Mouse (Mus musculus): ENCODE results near the gene Cops8. TPM values are rescaled to one million over a fixed set of nuclear protein-coding genes. Genes with fewer than 3 reads are reported as not detected.
A peak's percentile ranks its signal among the peaks of the same experiment; 100 is the strongest.

Cops8 gene
- polyA plus RNA-seq, 1 experiment = 88.0 TPM

DNA sequence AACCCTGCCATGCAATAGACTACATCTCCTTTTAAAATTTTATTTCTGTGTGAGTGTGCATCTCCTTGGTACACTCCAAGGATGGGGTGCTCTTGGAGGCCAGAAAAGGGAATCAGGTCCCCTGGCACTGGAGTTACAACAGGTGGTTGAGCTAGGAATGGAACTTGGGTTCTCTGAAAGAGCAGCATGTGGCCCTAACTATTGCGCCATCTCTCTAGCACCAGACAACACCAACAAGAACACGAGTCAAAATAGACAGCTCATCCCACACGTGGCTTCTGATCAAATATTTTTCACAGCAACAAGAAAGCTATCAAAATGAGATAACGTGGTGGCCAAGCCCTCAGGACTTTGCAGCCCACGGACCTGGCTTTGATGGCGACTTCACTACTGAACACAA is 28.9 kb upstream of the Cops8 start:
- H3K79me2 ChIP-seq (ENCODE audit: control insufficient read depth, insufficient read depth) = no peaks in the 10 kb centered on the region
- H3K4me3 ChIP-seq (ENCODE audit: insufficient read depth, poor library complexity, severe bottlenecking) = no peak overlapping the region
- no peak overlapping the region for H3ac ChIP-seq (ENCODE audit: control insufficient read depth, insufficient read length, low read depth)
- TF ChIP-seq USF1 (IDR thresholded peaks at IDR 0.05; ENCODE audit: low read depth) (no peak), MYOG (IDR thresholded peaks at IDR 0.05; ENCODE audit: control insufficient read depth, extremely low read depth, insufficient read length) (no peak), MAX (IDR thresholded peaks at IDR 0.05) (no peak), CTCF (IDR thresholded peaks at IDR 0.05; ENCODE audit: control insufficient read depth, insufficient read depth, insufficient read length) (no peak), MYOD1 (IDR thresholded peaks at IDR 0.05; ENCODE audit: control insufficient read depth, insufficient read length, low read depth) (no peak), FOSL1 (IDR thresholded peaks at IDR 0.05; ENCODE audit: insufficient read depth, low read length, poor library complexity, severe bottlenecking) (no peak), CEBPB (IDR thresholded peaks at IDR 0.05; ENCODE audit: low read depth) (no peak)
- no peaks in the 10 kb centered on the region for H3K36me3 ChIP-seq (ENCODE audit: control insufficient read depth, insufficient read depth)
- no peaks in the 10 kb centered on the region for H3K79me3 ChIP-seq (ENCODE audit: low read depth)
- H3K27me3 ChIP-seq (ENCODE audit: control insufficient read depth, insufficient read depth, insufficient read length) = no peaks in the 10 kb centered on the region

DNA sequence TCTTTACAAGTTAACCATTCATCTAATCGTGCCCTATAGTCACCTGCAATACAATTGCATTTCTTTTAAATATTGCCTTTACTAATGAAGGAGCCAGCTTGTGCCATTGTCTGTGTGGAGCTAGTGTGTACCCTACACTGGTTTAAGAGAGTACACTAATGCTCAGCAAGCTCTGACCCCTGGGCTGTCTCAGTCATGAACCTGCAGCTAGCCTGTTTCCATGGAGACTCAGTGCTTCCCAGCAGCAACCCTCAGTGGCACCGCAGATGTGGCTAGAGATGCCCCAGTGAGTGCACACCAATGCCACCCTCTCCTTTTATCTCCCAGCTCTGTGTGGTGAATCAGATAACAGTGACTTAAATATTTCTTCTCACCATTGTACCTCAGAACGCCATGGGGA is 27.9 kb upstream of the Cops8 start:
- H3K79me2 ChIP-seq (ENCODE audit: control insufficient read depth, insufficient read depth) = no peaks in the 10 kb centered on the region
- no peaks in the 10 kb centered on the region for H3K36me3 ChIP-seq (ENCODE audit: control insufficient read depth, insufficient read depth)
- no peaks in the 10 kb centered on the region for H3K27me3 ChIP-seq (ENCODE audit: control insufficient read depth, insufficient read depth, insufficient read length)
- no peak overlapping the region for H3ac ChIP-seq (ENCODE audit: control insufficient read depth, insufficient read length, low read depth)
- H3K4me3 ChIP-seq (ENCODE audit: insufficient read depth, poor library complexity, severe bottlenecking) = no peak overlapping the region
- TF ChIP-seq MYOD1 (IDR thresholded peaks at IDR 0.05; ENCODE audit: control insufficient read depth, insufficient read length, low read depth) = no peak
- no peak for TF ChIP-seq CEBPB (IDR thresholded peaks at IDR 0.05; ENCODE audit: low read depth)
- no peak for TF ChIP-seq CTCF (IDR thresholded peaks at IDR 0.05; ENCODE audit: control insufficient read depth, insufficient read depth, insufficient read length)
- no peak for TF ChIP-seq FOSL1 (IDR thresholded peaks at IDR 0.05; ENCODE audit: insufficient read depth, low read length, poor library complexity, severe bottlenecking)
- no peak for TF ChIP-seq USF1 (IDR thresholded peaks at IDR 0.05; ENCODE audit: low read depth)
- no peak for TF ChIP-seq MYOG (IDR thresholded peaks at IDR 0.05; ENCODE audit: control insufficient read depth, extremely low read depth, insufficient read length)
- no peaks in the 10 kb centered on the region for H3K79me3 ChIP-seq (ENCODE audit: low read depth)

DNA sequence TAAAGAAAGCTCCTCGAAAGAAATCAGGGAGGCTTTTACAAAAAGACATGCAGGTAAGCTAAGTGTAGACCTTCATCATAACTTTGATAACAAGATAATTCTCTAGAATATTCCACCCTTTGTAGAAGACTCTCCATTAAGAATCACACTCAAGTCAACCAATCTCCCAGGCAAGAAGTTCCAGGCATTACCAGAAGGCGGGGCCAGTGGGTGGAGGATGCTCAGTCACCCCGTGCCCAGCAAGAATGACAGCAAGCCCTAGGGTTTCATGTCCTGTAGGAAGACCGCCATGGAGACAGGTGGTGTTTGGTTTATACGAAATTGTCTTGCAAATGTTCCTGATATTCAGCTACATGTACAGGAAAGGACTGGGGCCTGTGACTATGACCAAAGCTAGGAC is 25.4 kb upstream of the Cops8 start:
- H3K4me3 ChIP-seq (ENCODE audit: insufficient read depth, poor library complexity, severe bottlenecking) = no peak overlapping the region
- H3K79me3 ChIP-seq (ENCODE audit: low read depth) = no peaks in the 10 kb centered on the region
- no peak overlapping the region for H3ac ChIP-seq (ENCODE audit: control insufficient read depth, insufficient read length, low read depth)
- H3K36me3 ChIP-seq (ENCODE audit: control insufficient read depth, insufficient read depth) = no peaks in the 10 kb centered on the region
- no peak for TF ChIP-seq CTCF (IDR thresholded peaks at IDR 0.05; ENCODE audit: control insufficient read depth, insufficient read depth, insufficient read length)
- TF ChIP-seq USF1 (IDR thresholded peaks at IDR 0.05; ENCODE audit: low read depth) = no peak
- TF ChIP-seq CEBPB (IDR thresholded peaks at IDR 0.05; ENCODE audit: low read depth) = no peak
- TF ChIP-seq MYOD1 (IDR thresholded peaks at IDR 0.05; ENCODE audit: control insufficient read depth, insufficient read length, low read depth) = no peak
- TF ChIP-seq MYOG (IDR thresholded peaks at IDR 0.05; ENCODE audit: control insufficient read depth, extremely low read depth, insufficient read length) = no peak
- no peak for TF ChIP-seq MAX (IDR thresholded peaks at IDR 0.05)
- TF ChIP-seq FOSL1 (IDR thresholded peaks at IDR 0.05; ENCODE audit: insufficient read depth, low read length, poor library complexity, severe bottlenecking) = no peak
- H3K79me2 ChIP-seq (ENCODE audit: control insufficient read depth, insufficient read depth) = no peaks in the 10 kb centered on the region
- no peaks in the 10 kb centered on the region for H3K27me3 ChIP-seq (ENCODE audit: control insufficient read depth, insufficient read depth, insufficient read length)

- no peak overlapping the region for H3ac ChIP-seq (ENCODE audit: control insufficient read depth, insufficient read length, low read depth)
- TF ChIP-seq MYOD1 (IDR thresholded peaks at IDR 0.05; ENCODE audit: control insufficient read depth, insufficient read length, low read depth) (no peak), CEBPB (IDR thresholded peaks at IDR 0.05; ENCODE audit: low read depth) (no peak), MAX (IDR thresholded peaks at IDR 0.05) (no peak), MYOG (IDR thresholded peaks at IDR 0.05; ENCODE audit: control insufficient read depth, extremely low read depth, insufficient read length) (no peak), CTCF (IDR thresholded peaks at IDR 0.05; ENCODE audit: control insufficient read depth, insufficient read depth, insufficient read length) (no peak), USF1 (IDR thresholded peaks at IDR 0.05; ENCODE audit: low read depth) (no peak), FOSL1 (IDR thresholded peaks at IDR 0.05; ENCODE audit: insufficient read depth, low read length, poor library complexity, severe bottlenecking) (no peak)
- H3K36me3 ChIP-seq (ENCODE audit: control insufficient read depth, insufficient read depth) = no peaks in the 10 kb centered on the region
- no peaks in the 10 kb centered on the region for H3K79me3 ChIP-seq (ENCODE audit: low read depth)
- no peak overlapping the region for H3K4me3 ChIP-seq (ENCODE audit: insufficient read depth, poor library complexity, severe bottlenecking)
- no peaks in the 10 kb centered on the region for H3K27me3 ChIP-seq (ENCODE audit: control insufficient read depth, insufficient read depth, insufficient read length)
- H3K79me2 ChIP-seq (ENCODE audit: control insufficient read depth, insufficient read depth) = no peaks in the 10 kb centered on the region
Measured at GRCm38 (mm10) chr1:90582635-90583034, 20.1 kb upstream of the Cops8 start.

GRCm38 (mm10) chr1:90588021-90588734 is 14.6 kb upstream of the Cops8 start:
- Histone ChIP-seq H3K79me2 (ENCODE audit: control insufficient read depth, insufficient read depth) (no peaks in the 10 kb centered on the region), H3K79me3 (ENCODE audit: low read depth) (no peaks in the 10 kb centered on the region), H3K27me3 (ENCODE audit: control insufficient read depth, insufficient read depth, insufficient read length) (no peaks in the 10 kb centered on the region), H3K36me3 (ENCODE audit: control insufficient read depth, insufficient read depth) (no peaks in the 10 kb centered on the region), H3K4me3 (ENCODE audit: insufficient read depth, poor library complexity, severe bottlenecking) (no peak overlapping the region), H3ac (ENCODE audit: control insufficient read depth, insufficient read length, low read depth) (no peak overlapping the region)
- peak; percentile 26 for TF ChIP-seq CTCF (IDR thresholded peaks at IDR 0.05; ENCODE audit: control insufficient read depth, insufficient read depth, insufficient read length)
- TF ChIP-seq USF1 (IDR thresholded peaks at IDR 0.05; ENCODE audit: low read depth) = no peak
- no peak for TF ChIP-seq CEBPB (IDR thresholded peaks at IDR 0.05; ENCODE audit: low read depth)

DNA sequence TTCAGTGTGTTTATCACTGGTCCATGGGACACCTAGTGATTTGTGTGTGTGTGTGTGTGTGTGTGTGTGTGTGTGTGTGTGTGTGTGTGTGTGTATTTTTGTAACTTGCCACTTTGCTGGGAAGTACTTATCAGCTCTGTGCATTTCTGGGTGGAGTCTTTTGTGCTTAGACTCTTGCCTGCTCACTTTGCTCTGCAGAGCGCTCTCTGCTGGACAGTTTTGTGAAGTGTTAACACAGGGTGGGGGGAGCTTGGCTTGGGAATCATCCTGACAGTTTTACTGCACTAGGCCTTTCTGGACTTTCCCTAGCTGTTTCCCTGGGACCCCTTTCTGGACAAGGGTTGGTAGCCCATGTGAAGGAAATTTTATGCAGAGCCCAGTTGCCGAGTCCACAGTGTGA is 12.0 kb upstream of the Cops8 start:
- Histone ChIP-seq H3K79me3 (ENCODE audit: low read depth) (no peaks in the 10 kb centered on the region), H3K27me3 (ENCODE audit: control insufficient read depth, insufficient read depth, insufficient read length) (no peaks in the 10 kb centered on the region), H3ac (ENCODE audit: control insufficient read depth, insufficient read length, low read depth) (no peak overlapping the region), H3K36me3 (ENCODE audit: control insufficient read depth, insufficient read depth) (no peaks in the 10 kb centered on the region), H3K79me2 (ENCODE audit: control insufficient read depth, insufficient read depth) (no peaks in the 10 kb centered on the region), H3K4me3 (ENCODE audit: insufficient read depth, poor library complexity, severe bottlenecking) (no peak overlapping the region)
- no peak for TF ChIP-seq CEBPB (IDR thresholded peaks at IDR 0.05; ENCODE audit: low read depth)
- no peak for TF ChIP-seq MAX (IDR thresholded peaks at IDR 0.05)
- TF ChIP-seq FOSL1 (IDR thresholded peaks at IDR 0.05; ENCODE audit: insufficient read depth, low read length, poor library complexity, severe bottlenecking) = no peak
- TF ChIP-seq MYOG (IDR thresholded peaks at IDR 0.05; ENCODE audit: control insufficient read depth, extremely low read depth, insufficient read length) = no peak
- TF ChIP-seq CTCF (IDR thresholded peaks at IDR 0.05; ENCODE audit: control insufficient read depth, insufficient read depth, insufficient read length) = peak; percentile 6

All from C2C12 (cell line).